Mouse (Mus musculus): ENCODE results near the gene Ppcdc. TPM values are rescaled to one million over a fixed set of nuclear protein-coding genes. Genes with fewer than 3 reads are reported as not detected.

Gene Ppcdc
- polyA plus RNA-seq, 1 experiment from 2014 or later = 20.5 TPM

DNA sequence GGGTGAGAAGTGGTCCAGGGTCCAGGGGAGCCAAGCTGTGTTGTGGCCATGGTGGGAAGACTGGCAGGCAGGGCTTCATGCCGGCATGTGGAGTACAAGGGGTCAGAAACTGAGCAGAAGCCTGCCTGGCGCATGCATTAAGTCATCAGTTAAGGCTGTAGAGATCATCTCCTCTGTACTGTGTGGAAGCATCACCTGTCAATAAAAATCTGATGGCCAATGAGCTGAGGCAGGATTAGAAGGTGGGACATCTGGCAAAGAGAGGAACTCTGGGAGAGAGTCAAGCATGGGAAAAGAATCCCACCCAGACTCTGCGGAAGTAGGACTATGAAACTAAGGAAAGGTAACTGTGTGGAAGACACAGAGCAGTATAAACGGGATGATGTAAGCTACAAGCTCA, 13.6 kb upstream of the Ppcdc start:
- ATAC-seq = no peak
- Histone ChIP-seq H3K9me3 (ENCODE audit: control insufficient read depth, low read length) (no peaks in the 10 kb centered on the region), H3K9ac (ENCODE audit: low read depth, low read length) (no peak overlapping the region), H3K27ac (ENCODE audit: low read depth, low read length) (no peak overlapping the region), H3K27me3 (replicated peaks; ENCODE audit: control insufficient read depth, insufficient read depth, low read length) (no peaks in the 10 kb centered on the region), H3K4me2 (ENCODE audit: low read length) (no peak overlapping the region), H3K36me3 (ENCODE audit: control insufficient read depth, insufficient read depth, low read length) (peaks cover 18% of the 10 kb centered on the region), H3K4me3 (ENCODE audit: low read length) (no peak overlapping the region), H3K4me1 (ENCODE audit: control insufficient read depth, insufficient read depth, low read depth, low read length) (no peaks in the 10 kb centered on the region)
- 77% methylated on average over 4 of the region's 4 CpGs for WGBS

DNA sequence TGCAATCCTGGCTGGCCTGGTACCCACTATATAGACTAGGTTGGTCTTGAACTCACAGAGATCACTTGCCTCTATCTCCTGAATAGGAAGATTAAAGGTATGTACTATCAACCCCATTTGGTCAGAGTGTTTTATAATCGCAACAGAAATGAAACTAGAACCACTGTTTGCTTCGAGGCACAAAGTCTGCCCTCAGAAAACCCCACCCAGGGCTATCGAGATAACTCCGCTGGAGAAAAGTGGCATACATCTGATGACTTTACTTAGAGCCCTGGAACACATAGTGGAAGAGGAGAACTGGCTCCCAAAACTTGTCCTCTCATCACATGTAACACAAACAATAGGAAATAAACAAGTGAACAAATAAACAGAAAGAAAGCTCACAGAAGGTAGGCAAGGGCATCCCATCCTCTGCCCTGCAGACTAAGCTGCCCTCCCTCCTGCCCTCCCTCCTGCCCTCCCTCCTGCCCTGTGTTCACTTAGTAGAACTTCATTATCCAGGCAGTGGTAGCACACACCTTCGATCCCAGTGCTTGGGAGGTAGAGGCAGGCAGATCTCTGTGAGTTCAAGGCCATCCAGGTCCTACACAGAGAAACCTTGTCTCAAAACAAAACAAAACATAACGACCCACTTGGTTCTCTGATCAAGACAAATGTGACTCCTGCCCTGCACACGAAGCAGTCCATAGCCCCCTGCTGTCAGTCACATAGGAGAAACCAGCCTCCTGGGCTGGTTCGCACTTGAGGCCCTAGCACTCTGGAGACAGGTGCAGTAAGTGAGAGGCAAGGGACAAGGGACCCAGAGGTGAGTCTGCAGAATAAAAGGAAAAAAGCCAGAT, 12.9 kb upstream of the Ppcdc start:
- H3K36me3 ChIP-seq (ENCODE audit: control insufficient read depth, insufficient read depth, low read length) = peaks cover 19% of the 10 kb centered on the region
- no peak overlapping the region for H3K4me3 ChIP-seq (ENCODE audit: low read length)
- H3K27ac ChIP-seq (ENCODE audit: low read depth, low read length) = no peak overlapping the region
- H3K27me3 ChIP-seq (replicated peaks; ENCODE audit: control insufficient read depth, insufficient read depth, low read length) = no peaks in the 10 kb centered on the region
- H3K9me3 ChIP-seq (ENCODE audit: control insufficient read depth, low read length) = no peaks in the 10 kb centered on the region
- ATAC-seq = no peak
- no peaks in the 10 kb centered on the region for H3K4me1 ChIP-seq (ENCODE audit: control insufficient read depth, insufficient read depth, low read depth, low read length)
- no peak overlapping the region for H3K4me2 ChIP-seq (ENCODE audit: low read length)
- WGBS = 80% methylated on average over 8 of the region's 8 CpGs
- no peak overlapping the region for H3K9ac ChIP-seq (ENCODE audit: low read depth, low read length)

DNA sequence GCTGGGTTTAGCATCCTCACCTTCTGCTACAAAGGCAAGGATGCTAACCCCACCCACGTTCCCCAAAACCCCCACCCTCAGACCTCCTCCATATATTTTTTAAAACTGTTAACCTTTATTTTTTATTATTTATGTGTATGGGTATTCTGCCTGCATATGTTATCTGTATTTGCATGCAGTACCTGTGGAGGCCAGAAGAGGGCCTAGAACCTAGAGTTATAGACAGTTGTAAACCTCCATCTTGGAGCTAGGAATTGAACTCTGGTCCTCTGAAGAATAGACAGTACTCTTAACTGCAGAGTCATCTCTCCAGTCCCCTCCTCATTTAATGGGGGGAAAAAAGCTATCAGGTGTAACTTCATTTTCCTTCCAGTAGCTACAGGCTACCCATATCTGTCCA, 9.8 kb upstream of the Ppcdc start:
- H3K9me3 ChIP-seq (ENCODE audit: control insufficient read depth, low read length) = no peaks in the 10 kb centered on the region
- H3K4me1 ChIP-seq (ENCODE audit: control insufficient read depth, insufficient read depth, low read depth, low read length) = no peaks in the 10 kb centered on the region
- no peak overlapping the region for H3K4me2 ChIP-seq (ENCODE audit: low read length)
- no peak overlapping the region for H3K4me3 ChIP-seq (ENCODE audit: low read length)
- 78% methylated on average over 1 of the region's 1 CpGs for WGBS
- no peak overlapping the region for H3K9ac ChIP-seq (ENCODE audit: low read depth, low read length)
- H3K36me3 ChIP-seq (ENCODE audit: control insufficient read depth, insufficient read depth, low read length) = peaks cover 38% of the 10 kb centered on the region
- H3K27ac ChIP-seq (ENCODE audit: low read depth, low read length) = no peak overlapping the region
- no peak for ATAC-seq
- no peaks in the 10 kb centered on the region for H3K27me3 ChIP-seq (replicated peaks; ENCODE audit: control insufficient read depth, insufficient read depth, low read length)

- 0 out of 2 replicates have a peak, but pooled peaks have one; percentile 9 for ATAC-seq
- H3K9me3 ChIP-seq (ENCODE audit: control insufficient read depth, low read length) = no peaks in the 10 kb centered on the region
- H3K4me3 ChIP-seq (ENCODE audit: low read length) = no peak overlapping the region
- WGBS = 94% methylated on average over 1 of the region's 1 CpGs
- peaks cover 5% of the 10 kb centered on the region for H3K4me1 ChIP-seq (ENCODE audit: control insufficient read depth, insufficient read depth, low read depth, low read length)
- H3K27ac ChIP-seq (ENCODE audit: low read depth, low read length) = no peak overlapping the region
- H3K9ac ChIP-seq (ENCODE audit: low read depth, low read length) = no peak overlapping the region
- H3K27me3 ChIP-seq (replicated peaks; ENCODE audit: control insufficient read depth, insufficient read depth, low read length) = no peaks in the 10 kb centered on the region
- H3K36me3 ChIP-seq (ENCODE audit: control insufficient read depth, insufficient read depth, low read length) = peaks cover 12% of the 10 kb centered on the region
- no peak overlapping the region for H3K4me2 ChIP-seq (ENCODE audit: low read length)
Observed at GRCm38 (mm10) chr9:57440620-57441019, 696 bp upstream of the Ppcdc start.

- no peak for ATAC-seq
- Histone ChIP-seq H3K4me2 (ENCODE audit: low read length) (peak overlapping the region; percentile 72), H3K9ac (ENCODE audit: low read depth, low read length) (peak overlapping the region; percentile 70; the same call in 1 of the 2 replicates), H3K4me1 (ENCODE audit: control insufficient read depth, insufficient read depth, low read depth, low read length) (peaks cover 5% of the 10 kb centered on the region), H3K27me3 (replicated peaks; ENCODE audit: control insufficient read depth, insufficient read depth, low read length) (no peaks in the 10 kb centered on the region), H3K4me3 (ENCODE audit: low read length) (peak overlapping the region; percentile 53), H3K36me3 (ENCODE audit: control insufficient read depth, insufficient read depth, low read length) (peaks cover 5% of the 10 kb centered on the region; the same call in 1 of the 2 replicates), H3K9me3 (ENCODE audit: control insufficient read depth, low read length) (no peaks in the 10 kb centered on the region), H3K27ac (ENCODE audit: low read depth, low read length) (peak overlapping the region; percentile 40)
- 47% methylated on average over 7 of the region's 7 CpGs for WGBS
Observed at GRCm38 (mm10) chr9:57439083-57439482, 841 bp downstream of the Ppcdc start.

DNA sequence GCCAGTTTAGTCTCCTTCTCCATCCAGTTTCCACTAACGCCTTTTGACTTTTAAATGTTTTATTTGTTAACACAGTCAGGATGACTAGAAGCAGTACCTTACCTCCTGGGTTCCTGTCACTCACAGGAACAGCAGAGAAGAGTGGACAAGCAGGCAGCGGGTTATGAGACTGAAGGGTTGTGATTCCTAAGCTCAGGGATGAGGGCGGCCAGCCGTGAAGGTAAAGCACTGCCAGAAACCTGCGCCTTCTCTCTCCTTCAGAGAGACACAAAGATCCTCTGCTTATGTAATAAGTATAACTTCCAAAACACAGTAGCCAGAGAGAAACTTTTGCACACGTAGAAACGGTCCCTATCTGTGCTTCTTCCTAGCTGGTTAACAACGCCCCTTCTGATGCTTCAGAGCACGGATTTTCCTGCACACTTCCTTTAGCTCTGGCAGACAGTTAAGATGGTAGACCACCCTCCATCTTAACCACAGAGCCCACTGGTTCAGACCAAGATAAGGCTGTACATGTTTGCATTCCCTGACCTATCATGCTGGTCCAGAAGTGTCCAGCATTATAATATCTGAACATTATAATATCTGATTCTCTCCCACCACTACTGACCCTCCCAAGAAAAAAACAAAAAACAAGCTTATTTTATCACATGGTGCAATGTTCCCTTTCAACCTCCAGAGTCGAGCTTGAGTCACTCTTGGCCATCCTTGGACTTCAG, 1.9 kb downstream of the Ppcdc start:
- Histone ChIP-seq H3K9me3 (ENCODE audit: control insufficient read depth, low read length) (no peaks in the 10 kb centered on the region), H3K27me3 (replicated peaks; ENCODE audit: control insufficient read depth, insufficient read depth, low read length) (no peaks in the 10 kb centered on the region), H3K9ac (ENCODE audit: low read depth, low read length) (no peak overlapping the region), H3K4me1 (ENCODE audit: control insufficient read depth, insufficient read depth, low read depth, low read length) (peaks cover 11% of the 10 kb centered on the region), H3K4me2 (ENCODE audit: low read length) (no peak overlapping the region), H3K27ac (ENCODE audit: low read depth, low read length) (no peak overlapping the region), H3K4me3 (ENCODE audit: low read length) (no peak overlapping the region), H3K36me3 (ENCODE audit: control insufficient read depth, insufficient read depth, low read length) (no peaks in the 10 kb centered on the region)
- ATAC-seq = no peak
- WGBS = 88% methylated on average over 10 of the region's 10 CpGs

DNA sequence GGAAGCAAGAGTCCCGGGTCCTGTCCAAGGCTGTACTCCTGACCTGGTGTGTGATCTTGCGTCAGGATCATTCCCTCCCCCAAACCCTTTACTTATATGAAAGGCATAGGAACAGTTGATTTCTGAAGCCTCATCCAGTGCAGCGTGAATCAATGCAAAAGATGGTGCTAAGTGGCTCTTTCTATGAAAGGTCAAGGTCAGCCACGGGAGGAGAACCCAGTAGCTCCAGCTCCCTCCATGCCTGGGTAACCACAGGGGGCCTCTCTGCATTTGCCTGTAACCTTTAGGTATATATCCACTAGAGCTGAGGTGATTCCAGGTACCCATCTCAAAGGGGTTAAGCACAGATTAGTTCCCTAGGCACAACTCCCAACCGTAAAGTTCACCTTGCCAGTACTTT, 3.8 kb downstream of the Ppcdc start:
- Histone ChIP-seq H3K27me3 (replicated peaks; ENCODE audit: control insufficient read depth, insufficient read depth, low read length) (no peaks in the 10 kb centered on the region), H3K9ac (ENCODE audit: low read depth, low read length) (no peak overlapping the region), H3K4me2 (ENCODE audit: low read length) (no peak overlapping the region), H3K36me3 (ENCODE audit: control insufficient read depth, insufficient read depth, low read length) (no peaks in the 10 kb centered on the region), H3K4me3 (ENCODE audit: low read length) (no peak overlapping the region), H3K4me1 (ENCODE audit: control insufficient read depth, insufficient read depth, low read depth, low read length) (peaks cover 11% of the 10 kb centered on the region), H3K27ac (ENCODE audit: low read depth, low read length) (no peak overlapping the region), H3K9me3 (ENCODE audit: control insufficient read depth, low read length) (no peaks in the 10 kb centered on the region)
- WGBS = 81% methylated on average over 5 of the region's 5 CpGs
- no peak for ATAC-seq

- no peak for ATAC-seq
- Histone ChIP-seq H3K4me2 (ENCODE audit: low read length) (no peak overlapping the region), H3K4me3 (ENCODE audit: low read length) (no peak overlapping the region), H3K9ac (ENCODE audit: low read depth, low read length) (no peak overlapping the region), H3K36me3 (ENCODE audit: control insufficient read depth, insufficient read depth, low read length) (no peaks in the 10 kb centered on the region), H3K9me3 (ENCODE audit: control insufficient read depth, low read length) (no peaks in the 10 kb centered on the region), H3K27me3 (replicated peaks; ENCODE audit: control insufficient read depth, insufficient read depth, low read length) (no peaks in the 10 kb centered on the region), H3K27ac (ENCODE audit: low read depth, low read length) (no peak overlapping the region), H3K4me1 (ENCODE audit: control insufficient read depth, insufficient read depth, low read depth, low read length) (peaks cover 11% of the 10 kb centered on the region)
- 89% methylated on average over 11 of the region's 11 CpGs for WGBS
Observed at GRCm38 (mm10) chr9:57434405-57435165, 5.3 kb downstream of the Ppcdc start.

Data from hindbrain, embryonic 16.5 days (tissue).